In genomic region chr6:17327216-17327615, GRCm38 (mm10) we compare ENCODE assay signal across 15 mouse cellular contexts. TPM values are rescaled to one million over a fixed set of nuclear protein-coding genes. Genes with fewer than 3 reads are reported as not detected.
DNase-seq lines count a peak whose midpoint lies in the region; ATAC-seq and TF ChIP-seq lines count a peak whose summit lies in the region.
"Had no signal": no experiment of that assay in that cellular context is flagged by ENCODE, and none has a peak within 500 bp of the region (broad histone marks: within the 10 kb centered on the region; RNA-seq: fewer than 3 reads in every experiment).

No protein-coding gene starts in this region.

- H3K4me1 ChIP-seq in heart, embryonic 14.5 days (ENCODE audit: control insufficient read depth in 2 of 2, insufficient read depth in 2 of 2, low read length in 2 of 2): peaks cover 5 to 6% of the 10 kb centered on the region in 2 experiments; a peak in 3 of 4 replicates
- no peaks in the 10 kb centered on the region for H3K4me1 ChIP-seq in midbrain, embryonic 15.5 days
- H3K4me1 ChIP-seq in midbrain, embryonic 10.5 days: peaks cover 5% of the 10 kb centered on the region
- H3K4me1 ChIP-seq in heart, postnatal 0 days (ENCODE audit: control insufficient read depth, insufficient read depth): peaks cover 9% of the 10 kb centered on the region; the same call in 1 of the 2 replicates
- H3K4me1 ChIP-seq: liver, embryonic 12.5 days had no signal

- intact Hi-C loops in heart, postnatal 25 days (cut with DNase I): no loop called here

- H3K9ac ChIP-seq in heart, embryonic 14.5 days (ENCODE audit: low read length): 0 out of 2 replicates have a peak overlapping the region, but pooled peaks have one; percentile 3
- no peak overlapping the region for H3K9ac ChIP-seq in midbrain, embryonic 15.5 days
- no peak overlapping the region; the same call in 1 of the 2 replicates for H3K9ac ChIP-seq in heart, postnatal 0 days (replicated peaks; ENCODE audit: low read depth, low read length)
- H3K9ac ChIP-seq: liver, embryonic 12.5 days had no signal

- H3K27me3 ChIP-seq in heart, embryonic 14.5 days (ENCODE audit: control insufficient read depth, insufficient read depth, low read length): no peaks in the 10 kb centered on the region
- no peaks in the 10 kb centered on the region for H3K27me3 ChIP-seq in midbrain, embryonic 15.5 days (replicated peaks)
- H3K27me3 ChIP-seq in midbrain, embryonic 10.5 days (ENCODE audit: low read depth, poor library complexity, severe bottlenecking): no peaks in the 10 kb centered on the region
- H3K27me3 ChIP-seq in heart, postnatal 0 days (ENCODE audit: control insufficient read depth, insufficient read depth, low read length): no peaks in the 10 kb centered on the region
- H3K27me3 ChIP-seq: CH12.LX; liver, embryonic 12.5 days; Patski had no signal

- no peaks in the 10 kb centered on the region for H3K9me3 ChIP-seq in heart, embryonic 14.5 days (ENCODE audit: control insufficient read depth, low read length)
- H3K9me3 ChIP-seq in midbrain, embryonic 15.5 days: no peaks in the 10 kb centered on the region
- no peaks in the 10 kb centered on the region for H3K9me3 ChIP-seq in midbrain, embryonic 10.5 days (replicated peaks)
- H3K9me3 ChIP-seq in heart, postnatal 0 days (replicated peaks; ENCODE audit: control insufficient read depth, low read length): no peaks in the 10 kb centered on the region
- H3K9me3 ChIP-seq: liver, embryonic 12.5 days had no signal

- no peak for DNase-seq in heart, postnatal 25 days (ENCODE audit: low spot score)
- DNase-seq in midbrain, embryonic 10.5 days (ENCODE audit: low spot score): no peak
- no peak for DNase-seq in heart, postnatal 0 days (ENCODE audit: low spot score)
- no peak for DNase-seq in layer of hippocampus, adult 11-12 months (ENCODE audit: low spot score)
- DNase-seq: adrenal gland, adult 2 months; cerebellum, postnatal 14 days had no signal

- H3K4me3 ChIP-seq in heart, embryonic 14.5 days (ENCODE audit: control insufficient read depth in 1 of 2, insufficient read depth in 1 of 2, low read depth in 1 of 2, low read length in 2 of 2): peak overlapping the region in 1 of 2 experiments; percentile 9; a peak in 1 of 4 replicates
- H3K4me3 ChIP-seq in midbrain, embryonic 15.5 days: no peak overlapping the region
- H3K4me3 ChIP-seq in midbrain, embryonic 10.5 days: no peak overlapping the region
- H3K4me3 ChIP-seq in heart, postnatal 0 days (ENCODE audit: low read depth, low read length): no peak overlapping the region
- H3K4me3 ChIP-seq: left cerebral cortex, adult 2 months; liver, embryonic 12.5 days; myocyte had no signal

- H3K4me2 ChIP-seq in heart, embryonic 14.5 days (ENCODE audit: low read length): peak overlapping the region; percentile 57
- H3K4me2 ChIP-seq in midbrain, embryonic 15.5 days: peak overlapping the region; percentile 8; the same call in 1 of the 2 replicates
- peak overlapping the region; percentile 39 for H3K4me2 ChIP-seq in heart, postnatal 0 days (ENCODE audit: low read depth, low read length)
- H3K4me2 ChIP-seq: liver, embryonic 12.5 days had no signal

- no peak; the same call in 1 of the 2 replicates for ATAC-seq in heart, embryonic 14.5 days (ENCODE audit: insufficient number of reproducible peaks, insufficient read depth, low FRiP score, low read depth)
- ATAC-seq in midbrain, embryonic 15.5 days (replicated peaks): no peak
- ATAC-seq in heart, postnatal 0 days (ENCODE audit: insufficient read depth, low read depth): no peak
- ATAC-seq in monocyte, adult 5-6 weeks (replicated peaks; ENCODE audit: insufficient number of reproducible peaks, low FRiP score, low TSS enrichment, poor library complexity, severe bottlenecking): no peak
- ATAC-seq: liver, embryonic 12.5 days; Patski had no signal

- TF ChIP-seq EP300 in heart, postnatal 0 days (IDR thresholded peaks at IDR 0.05; ENCODE audit: low read depth): no peak

- WGBS in heart, embryonic 14.5 days: 22% methylated on average over 11 of the region's 11 CpGs
- 57% methylated on average over 11 of the region's 11 CpGs for WGBS in midbrain, embryonic 15.5 days
- WGBS in midbrain, embryonic 10.5 days: 65% methylated on average over 11 of the region's 11 CpGs
- WGBS in heart, postnatal 0 days: 24% methylated on average over 11 of the region's 11 CpGs

- H3K36me3 ChIP-seq in heart, embryonic 14.5 days (ENCODE audit: control insufficient read depth, insufficient read depth, low read length): 0 out of 2 replicates have a peak, but pooled peaks cover 3% of the 10 kb centered on the region
- no peaks in the 10 kb centered on the region for H3K36me3 ChIP-seq in midbrain, embryonic 15.5 days (replicated peaks)
- H3K36me3 ChIP-seq in midbrain, embryonic 10.5 days: no peaks in the 10 kb centered on the region
- peaks cover 17% of the 10 kb centered on the region; the same call in 1 of the 2 replicates for H3K36me3 ChIP-seq in heart, postnatal 0 days (replicated peaks; ENCODE audit: control insufficient read depth, insufficient read depth, low read length)
- H3K36me3 ChIP-seq: liver, embryonic 12.5 days had no signal

- H3K27ac ChIP-seq in heart, embryonic 14.5 days (replicated peaks in 1 of 2; ENCODE audit: control insufficient read depth in 1 of 2, insufficient read depth in 1 of 2, low read depth in 2 of 2, low read length in 2 of 2): no peak overlapping the region
- no peak overlapping the region for H3K27ac ChIP-seq in midbrain, embryonic 15.5 days
- no peak overlapping the region for H3K27ac ChIP-seq in midbrain, embryonic 10.5 days (replicated peaks)
- 0 out of 2 replicates have a peak overlapping the region, but pooled peaks have one; percentile 2 for H3K27ac ChIP-seq in heart, postnatal 0 days (ENCODE audit: low read depth)
- H3K27ac ChIP-seq: left cerebral cortex, adult 2 months; liver, embryonic 12.5 days had no signal

- TF ChIP-seq CTCF in heart, postnatal 0 days (IDR thresholded peaks at IDR 0.05; ENCODE audit: low read depth): no peak

RNA-seq across cellular contexts. Expression of gene Cav1, which starts 21.1 kb away (rescaled TPM):
- 287 and 313 TPM in 2 replicates for polyA plus RNA-seq in heart, embryonic 14.5 days (2014; fragmentation: Nextera tagmentation; extraction: Ambion mirVana)
- 100 to 1,000 TPM; 242 to 304 TPM for total RNA-seq in heart, postnatal 25 days (2021)
- 25.5 and 26.8 TPM in 2 replicates for polyA plus RNA-seq in midbrain, embryonic 15.5 days (2015; fragmentation: Nextera tagmentation; extraction: Ambion mirVana)
- 6.4 and 8.6 TPM in 2 replicates for polyA plus RNA-seq in midbrain, embryonic 10.5 days (2016; fragmentation: Nextera tagmentation; extraction: Ambion mirVana)
- total RNA-seq in heart, postnatal 0 days (2014; rRNA removed; ENCODE audit: low replicate concordance): 461 and 590 TPM in 2 replicates
- polyA plus RNA-seq in heart, postnatal 0 days (2015; fragmentation: Nextera tagmentation; extraction: Ambion mirVana): 335 and 338 TPM in 2 replicates
- total RNA-seq in monocyte, adult 5-6 weeks (2017): not detected in 3 replicates
- total RNA-seq: CH12.LX; granulocyte monocyte progenitor cell, adult 5-6 weeks had no signal

RNA-seq across cellular contexts. Expression of gene Cav2, which starts 46.2 kb away (rescaled TPM):
- polyA plus RNA-seq in heart, embryonic 14.5 days (2014; fragmentation: Nextera tagmentation; extraction: Ambion mirVana): 34.2 and 35.8 TPM in 2 replicates
- total RNA-seq in heart, postnatal 25 days (2021): 10 to 100 TPM; 51.1 to 56.1 TPM
- polyA plus RNA-seq in midbrain, embryonic 15.5 days (2015; fragmentation: Nextera tagmentation; extraction: Ambion mirVana): 12.0 and 13.4 TPM in 2 replicates
- 5.0 and 5.4 TPM in 2 replicates for polyA plus RNA-seq in midbrain, embryonic 10.5 days (2016; fragmentation: Nextera tagmentation; extraction: Ambion mirVana)
- 52.2 and 78.4 TPM in 2 replicates for total RNA-seq in heart, postnatal 0 days (2014; rRNA removed; ENCODE audit: low replicate concordance)
- polyA plus RNA-seq in heart, postnatal 0 days (2015; fragmentation: Nextera tagmentation; extraction: Ambion mirVana): 58.8 and 59.4 TPM in 2 replicates
- total RNA-seq in monocyte, adult 5-6 weeks (2017): 1.2 to 12.2 TPM (median 3.1 TPM) in 3 replicates

Comparison
In these comparisons a context has a peak if more than half of its experiments do, and no peak if none do; other contexts are left out.
1. RNA of gene Cav1, which starts 21.1 kb away (polyA plus RNA-seq): 335 to 338 TPM in heart, postnatal 0 days and 287 to 313 TPM in heart, embryonic 14.5 days; 25.5 to 26.8 TPM in midbrain, embryonic 15.5 days and 6.4 to 8.6 TPM in midbrain, embryonic 10.5 days; every median in the first group is over 10 times any median in the second.
2. Peak in every context shown above with its lines, with median percentiles within 50 percentile points of each other: H3K4me2 ChIP-seq.